Mouse (Mus musculus) heart, adult 2 months (tissue): ENCODE measurements around the gene Vti1a.

Source experiments
- CTCF ChIP-seq: fragments of 200-600 bp; IDR thresholded peaks from 2 replicates; pipeline ENCODE4 v1.8.1; 2022; ENCODE audit warnings: antibody characterized with exemption, mild to moderate bottlenecking, moderate library complexity
- EP300 ChIP-seq: fragments of 200-500 bp; IDR thresholded peaks from 2 replicates; pipeline ENCODE4 v1.6.1; 2011; ENCODE audit warnings: low read depth, low read length, control low read depth; ENCODE audit not compliant: insufficient read depth
- POLR2A ChIP-seq: fragments of 200-500 bp; IDR thresholded peaks from 2 replicates; pipeline ENCODE4 v1.6.1; 2011; ENCODE audit warnings: mild to moderate bottlenecking, low read depth, low read length, control low read depth; ENCODE audit not compliant: insufficient read depth

DNA sequence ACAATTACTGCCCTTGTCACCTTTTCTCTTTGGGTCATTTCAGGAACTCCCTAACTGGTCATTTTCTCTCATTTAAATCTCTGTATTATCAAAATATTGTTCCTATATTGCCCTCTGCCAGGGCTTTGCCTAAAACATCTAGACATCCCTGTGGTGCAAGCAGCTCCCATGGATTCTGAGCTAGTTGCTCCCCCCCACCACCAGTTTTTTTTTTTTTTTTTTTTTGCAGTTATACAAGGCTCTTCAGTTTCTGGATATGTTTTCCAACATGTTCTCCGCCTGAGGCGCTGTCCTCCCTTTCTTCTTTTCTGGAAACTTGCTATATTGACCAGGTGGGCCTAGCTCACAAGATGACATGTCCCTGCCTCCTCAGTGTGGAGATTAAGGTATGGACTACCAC lies 2.4 kb upstream of the Vti1a start:
- TF ChIP-seq CTCF = no peak
- TF ChIP-seq POLR2A = no peak
- TF ChIP-seq EP300 = no peak
